Mouse (Mus musculus): ENCODE measurements around the gene Ccser1.
"Not testable (repeated sequence)": the region's sequence is repeated elsewhere in the genome, so short reads cannot be mapped to it uniquely, and the experiment has no call there.

Ccser1 gene

GRCm38 (mm10) chr6:62045042-62045441 is 864.9 kb downstream of the Ccser1 start:
- not testable (repeated sequence) for DNase-seq (ENCODE audit: low spot score)

DNA sequence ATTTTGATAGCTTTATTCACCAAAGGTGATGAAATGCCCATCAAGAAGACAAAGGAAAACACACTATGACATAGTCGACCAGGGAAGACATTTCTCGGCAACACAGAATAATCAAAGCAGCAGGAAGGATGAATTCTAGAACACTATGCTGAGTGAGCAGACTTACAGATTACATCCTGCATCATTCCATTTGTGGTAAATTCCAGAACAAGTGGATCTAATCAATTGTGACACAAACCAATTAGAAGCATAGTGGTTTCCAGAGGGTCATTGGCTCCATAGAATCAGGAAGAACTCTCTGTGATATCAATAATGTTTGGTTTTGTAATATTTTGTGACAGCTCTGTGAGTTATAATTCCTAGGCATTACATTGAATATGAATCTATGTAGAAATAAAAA is 875.2 kb downstream of the Ccser1 start:
- DNase-seq (ENCODE audit: low spot score): no peak

GRCm38 (mm10) chr6:62066363-62067023 is 886.4 kb downstream of the Ccser1 start:
- DNase-seq (ENCODE audit: low spot score): no peak

DNA sequence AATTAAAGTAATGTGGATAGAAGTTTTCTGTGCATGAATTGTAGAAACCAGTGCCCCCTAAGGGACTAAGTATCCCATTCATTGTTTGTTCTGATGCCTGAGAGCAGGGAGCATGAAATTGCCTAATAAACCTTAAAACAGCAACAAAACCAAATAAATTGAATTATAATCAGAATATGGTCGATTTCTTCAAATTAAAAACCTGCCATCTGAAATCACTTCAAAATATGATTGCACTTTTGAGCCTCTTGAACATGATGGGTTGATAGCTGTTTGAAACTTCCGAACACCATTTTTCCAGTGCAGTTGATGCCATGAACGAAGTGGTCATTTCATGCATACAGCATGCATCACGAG is 886.9 kb downstream of the Ccser1 start:
- DNase-seq (ENCODE audit: low spot score): no peak

DNA sequence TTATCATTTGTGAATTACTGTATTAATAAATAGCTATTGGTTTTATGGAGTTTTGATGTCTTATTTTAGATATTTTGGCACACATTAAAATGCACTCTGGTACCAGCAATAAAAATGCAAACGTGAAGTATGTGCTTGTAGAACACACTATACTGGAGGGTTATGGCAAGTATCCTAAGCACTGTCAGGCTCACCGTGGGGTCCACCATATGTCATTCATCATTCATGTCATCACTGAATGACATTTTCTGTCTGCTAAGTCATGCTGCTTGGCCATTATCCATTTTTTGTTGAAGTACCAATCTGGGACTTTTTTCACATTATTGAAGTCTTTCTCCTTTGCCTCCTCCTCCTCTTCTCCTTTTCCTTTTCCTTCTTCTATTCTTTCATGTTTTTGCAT is 925.3 kb downstream of the Ccser1 start:
- no peak for DNase-seq (ENCODE audit: low spot score)

DNA sequence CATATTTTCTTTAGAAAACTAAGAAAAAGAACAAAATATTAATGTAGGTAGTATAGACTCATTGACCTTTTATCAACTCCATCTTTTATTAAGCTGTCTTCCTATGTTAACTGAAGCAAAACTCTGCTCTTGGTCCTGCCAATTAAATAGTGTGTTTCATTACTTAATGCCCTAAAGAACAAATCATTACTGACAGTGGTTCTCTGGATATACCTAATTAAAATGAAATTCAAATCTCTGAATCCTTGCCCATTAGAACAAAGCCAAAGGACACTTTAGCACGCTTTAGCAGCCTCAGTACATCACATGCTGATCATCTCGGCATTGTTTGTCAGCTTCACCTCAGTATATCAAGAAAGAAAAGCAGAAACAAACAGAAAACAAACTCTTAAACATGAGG is 952.4 kb downstream of the Ccser1 start:
- DNase-seq (ENCODE audit: low spot score): no peak

- no peak for DNase-seq (ENCODE audit: low spot score)
Observed at GRCm38 (mm10) chr6:62160320-62160719, 980.2 kb downstream of the Ccser1 start.

DNA sequence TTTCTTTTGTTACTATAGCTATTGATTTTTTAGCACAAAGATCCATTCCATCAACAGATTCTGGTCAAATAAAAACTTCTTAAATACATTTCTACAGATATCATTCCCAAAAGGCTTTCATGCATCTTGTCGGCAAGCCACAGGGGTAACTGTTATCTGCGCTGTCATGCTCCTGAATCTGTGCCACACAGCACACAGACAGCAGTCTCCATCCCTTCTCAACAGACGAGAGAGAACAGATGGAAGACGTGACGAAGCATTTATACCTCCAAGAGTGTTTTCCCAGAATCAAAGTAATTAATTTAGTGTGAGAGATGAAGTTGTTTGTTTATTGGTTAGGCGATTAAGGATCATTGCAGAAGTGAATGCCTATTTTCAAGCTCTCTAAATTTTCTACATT is 982.5 kb downstream of the Ccser1 start:
- no peak for DNase-seq (ENCODE audit: low spot score)

DNA sequence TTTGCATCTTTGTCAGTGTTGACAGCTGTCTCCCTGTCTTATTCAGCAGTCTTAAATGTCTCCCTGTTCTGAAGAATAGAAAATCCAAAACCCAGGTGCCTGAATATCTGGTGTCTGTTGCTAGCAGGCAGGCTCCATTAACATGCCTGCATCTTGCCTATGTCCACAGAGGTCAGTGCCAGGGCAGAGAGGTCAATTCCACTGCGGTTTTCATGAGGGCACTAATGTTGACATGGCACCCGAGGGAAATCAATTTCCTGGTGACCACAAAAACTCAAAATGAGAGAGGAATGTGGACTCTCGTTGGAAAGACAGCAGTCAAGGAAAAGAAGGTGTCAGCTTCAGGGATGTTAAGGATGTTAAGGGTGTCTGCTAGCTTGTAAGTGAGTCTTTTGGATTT is 983.7 kb downstream of the Ccser1 start:
- no peak for DNase-seq (ENCODE audit: low spot score)

- peak; percentile 6 for DNase-seq (ENCODE audit: low spot score)
Observed at GRCm38 (mm10) chr6:62196496-62197188, 1016.5 kb downstream of the Ccser1 start.

DNA sequence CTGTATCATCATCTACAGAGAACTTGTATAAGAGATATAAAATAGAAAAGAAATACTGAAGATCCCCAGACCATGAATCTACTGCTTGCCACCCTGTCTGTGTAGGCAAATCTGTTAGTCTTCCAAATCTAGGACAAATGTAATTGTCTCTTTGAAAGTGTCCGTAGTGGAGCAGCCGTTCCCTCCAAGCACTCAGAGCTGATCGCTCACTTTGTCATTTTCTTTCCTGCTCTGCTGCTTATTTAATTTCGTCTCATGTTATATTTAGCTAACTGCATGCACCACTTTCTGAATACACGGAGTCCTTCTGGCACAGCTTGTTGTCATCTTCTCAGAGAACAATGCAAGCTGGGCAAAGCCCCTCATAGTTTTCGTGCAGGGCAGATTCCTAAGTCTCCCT is 1018.6 kb downstream of the Ccser1 start:
- no peak for DNase-seq (ENCODE audit: low spot score)

DNA sequence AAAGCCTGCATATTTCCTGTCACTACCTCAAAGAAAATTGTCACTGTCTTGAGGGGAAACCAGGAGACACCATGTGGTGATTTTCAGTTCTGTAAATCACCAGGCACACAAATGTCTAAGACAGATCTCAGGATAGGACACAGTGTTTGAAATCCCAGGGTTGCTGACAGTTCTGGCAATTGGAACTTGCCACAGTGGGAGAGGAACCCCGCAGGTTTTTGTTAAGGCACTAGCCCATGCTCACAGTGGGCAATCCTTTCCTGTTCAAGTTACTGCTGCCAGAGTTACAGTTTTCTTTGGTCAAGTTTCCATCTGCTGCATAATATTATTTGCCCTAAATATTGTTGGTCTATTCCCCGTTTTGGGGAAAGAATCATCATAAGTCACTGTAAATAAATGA is 1024.9 kb downstream of the Ccser1 start:
- no peak for DNase-seq (ENCODE audit: low spot score)

- no peak for DNase-seq (ENCODE audit: low spot score)
Observed at GRCm38 (mm10) chr6:62221856-62222255, 1041.7 kb downstream of the Ccser1 start.

GRCm38 (mm10) chr6:62263899-62264298 is 1083.8 kb downstream of the Ccser1 start:
- no peak for DNase-seq (ENCODE audit: low spot score)

DNA sequence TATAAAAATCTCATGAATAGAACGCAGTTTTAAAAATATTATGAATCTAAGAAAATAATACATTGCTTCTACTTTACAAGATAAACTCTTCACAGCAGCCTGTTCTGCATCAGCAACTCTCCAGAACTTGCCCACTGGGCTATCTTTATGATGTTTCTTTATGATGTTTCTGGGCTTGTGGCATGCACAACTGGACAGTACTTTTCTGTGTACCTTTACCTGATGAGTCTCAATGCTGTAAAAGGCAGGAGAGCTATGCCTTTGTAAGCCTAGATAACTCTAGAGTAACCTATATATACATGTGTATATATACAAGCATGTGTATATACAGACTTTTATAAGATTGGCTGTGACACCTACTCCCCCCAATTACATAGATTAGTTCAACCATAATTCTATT is 1084.4 kb downstream of the Ccser1 start:
- DNase-seq (ENCODE audit: low spot score): no peak

DNA sequence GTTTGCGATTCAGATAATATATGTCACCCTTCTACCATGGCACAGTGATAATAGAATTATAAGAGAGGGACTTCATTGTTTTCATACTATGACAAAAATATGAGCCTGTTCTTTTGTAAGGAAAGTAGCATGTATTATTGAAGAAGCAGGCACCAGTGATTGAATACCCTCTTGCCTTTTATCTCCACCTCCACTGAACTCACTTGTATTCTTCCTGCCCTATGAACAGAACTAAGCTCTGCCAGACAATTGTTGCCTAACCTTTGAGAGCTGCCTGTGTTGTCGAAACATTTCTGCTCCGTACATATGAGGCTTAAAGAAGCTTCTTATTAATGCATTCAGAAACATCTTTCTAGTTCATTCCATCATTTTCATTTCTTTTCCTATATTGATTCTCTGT is 1101.1 kb downstream of the Ccser1 start:
- DNase-seq (ENCODE audit: low spot score): no peak

GRCm38 (mm10) chr6:62301576-62302312 is 1121.6 kb downstream of the Ccser1 start:
- no peak for DNase-seq (ENCODE audit: low spot score)

DNA sequence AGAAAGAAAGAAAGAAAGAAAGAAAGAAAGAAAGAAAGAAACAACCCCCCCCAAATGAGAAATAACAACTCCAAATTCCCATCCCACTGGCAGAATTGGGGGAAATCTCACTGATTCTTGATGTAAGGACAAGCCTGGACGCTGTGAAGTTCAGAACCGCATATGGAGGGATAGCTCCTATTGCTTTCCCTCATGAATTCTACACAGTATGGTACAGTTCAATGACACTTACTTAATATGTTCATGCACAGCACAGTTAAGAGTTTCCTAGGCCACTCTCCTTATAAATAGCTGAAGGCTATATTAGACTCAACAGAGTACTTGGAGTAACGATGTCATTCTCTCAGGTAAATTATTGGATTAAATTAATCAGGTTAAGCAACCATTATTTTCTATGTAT is 1138.5 kb downstream of the Ccser1 start:
- no peak for DNase-seq (ENCODE audit: low spot score)

- no peak for DNase-seq (ENCODE audit: low spot score)
Observed at GRCm38 (mm10) chr6:62340319-62340718, 1160.2 kb downstream of the Ccser1 start.

DNA sequence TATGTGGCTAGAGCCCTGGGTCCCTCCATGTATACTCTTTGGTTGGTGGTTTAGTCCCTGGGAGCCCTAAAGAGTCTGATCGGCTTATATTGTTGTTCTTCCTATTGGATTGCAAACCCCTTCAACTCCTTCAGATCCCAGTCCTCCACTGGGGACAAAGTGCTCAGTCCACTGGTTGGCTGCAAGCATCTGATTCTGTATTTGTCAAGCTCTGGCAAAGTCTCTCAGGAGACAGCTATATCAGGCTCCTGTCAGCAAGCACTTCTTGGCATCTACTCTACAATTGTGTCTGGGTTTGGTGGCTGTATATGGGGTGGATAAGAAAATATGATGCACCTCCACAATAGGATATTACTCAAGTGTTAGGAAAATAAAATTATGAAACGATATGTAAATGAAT is 1187.7 kb downstream of the Ccser1 start:
- no peak for DNase-seq (ENCODE audit: low spot score)

Measured in layer of hippocampus, adult 11-12 months (tissue).